ENCODE assay signal across 8 mouse cellular contexts in the genomic region with DNA sequence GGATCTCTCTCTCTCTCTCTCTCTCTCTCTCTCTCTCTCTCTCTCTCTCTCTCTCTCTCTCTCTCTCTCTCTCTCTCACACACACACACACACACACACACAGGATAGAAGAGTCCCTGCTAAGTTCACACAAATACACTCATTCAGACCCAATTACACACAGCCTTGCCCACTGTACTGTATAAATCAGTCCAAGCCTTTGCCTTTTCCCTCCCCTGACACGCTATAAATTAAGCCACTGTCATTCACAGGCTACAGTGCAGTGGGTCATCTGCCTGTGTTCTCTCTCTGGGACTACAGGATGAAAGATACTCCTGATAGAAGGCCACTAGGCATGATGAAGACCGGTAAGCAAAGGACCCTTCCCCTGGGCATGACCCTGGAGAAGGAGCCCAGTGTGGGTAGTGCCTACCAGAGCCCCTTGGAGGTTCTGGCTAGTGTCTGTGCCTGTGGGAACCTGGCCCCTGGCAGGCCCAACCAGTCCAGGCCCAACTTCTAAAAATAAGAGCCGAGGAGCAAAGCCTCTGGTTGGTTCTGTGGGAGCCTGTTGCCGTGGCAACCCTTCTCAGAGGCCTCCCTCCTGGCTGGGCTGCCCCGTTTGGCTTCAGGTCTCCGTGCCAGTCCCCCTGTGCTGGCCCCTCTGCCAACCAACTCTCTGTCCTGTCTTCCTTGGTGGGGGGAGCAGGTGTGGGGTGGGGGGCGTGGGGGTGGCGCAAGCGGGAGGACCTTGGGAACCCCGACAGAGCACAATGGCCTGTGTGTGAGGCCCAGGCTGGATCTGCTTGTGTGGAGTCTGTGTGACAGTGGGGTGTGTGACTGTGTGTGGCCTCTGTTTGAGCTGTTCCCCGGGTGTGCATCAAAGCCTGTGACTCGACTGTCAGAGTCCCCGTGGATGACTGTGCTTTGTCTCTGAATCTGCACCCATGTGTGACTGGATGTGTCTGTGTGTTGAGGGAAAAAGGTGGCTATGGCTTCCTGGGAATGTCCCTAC. TPM values are rescaled to one million over a fixed set of nuclear protein-coding genes. Genes with fewer than 3 reads are reported as not detected.
DNase-seq lines count a peak whose midpoint lies in the region; ATAC-seq lines count a peak whose summit lies in the region.

No protein-coding gene starts in this region.

- H3K4me2 ChIP-seq in kidney, embryonic 15.5 days, result no peak overlapping the region
- H3K4me2 ChIP-seq in embryonic facial prominence, embryonic 14.5 days (ENCODE audit: low read depth, low read length), result no peak overlapping the region
- H3K4me2 ChIP-seq in neural tube, embryonic 12.5 days (replicated peaks), result peak overlapping the region; percentile 43

- 0 out of 2 replicates have a peak, but pooled peaks have one; percentile 15 for ATAC-seq in kidney, embryonic 15.5 days (replicated peaks; ENCODE audit: low FRiP score)
- ATAC-seq in embryonic facial prominence, embryonic 14.5 days (ENCODE audit: low read depth), result peak; percentile 70; the same call in 1 of the 2 replicates
- peak; percentile 92 for ATAC-seq in neural tube, embryonic 12.5 days (ENCODE audit: low FRiP score, low read depth)
- no peak for ATAC-seq in megakaryocyte-erythroid progenitor cell, adult 5-6 weeks (replicated peaks; ENCODE audit: low FRiP score, low TSS enrichment, poor library complexity, severe bottlenecking)

- H3K36me3 ChIP-seq in kidney, embryonic 15.5 days, result no peaks in the 10 kb centered on the region
- no peaks in the 10 kb centered on the region for H3K36me3 ChIP-seq in embryonic facial prominence, embryonic 14.5 days (ENCODE audit: control insufficient read depth, insufficient read depth, low read length)
- H3K36me3 ChIP-seq in neural tube, embryonic 12.5 days, result no peaks in the 10 kb centered on the region

- 40% methylated on average over 13 of the region's 13 CpGs for WGBS in kidney, embryonic 15.5 days
- whole genome bisulfite sequencing in embryonic facial prominence, embryonic 14.5 days, result 43% methylated on average over 11 of the region's 13 CpGs
- 27% methylated on average over 13 of the region's 13 CpGs for WGBS in neural tube, embryonic 12.5 days

- H3K4me3 ChIP-seq in kidney, embryonic 15.5 days (replicated peaks), result no peak overlapping the region
- H3K4me3 ChIP-seq in embryonic facial prominence, embryonic 14.5 days (ENCODE audit: low read depth, low read length), result no peak overlapping the region
- no peak overlapping the region for H3K4me3 ChIP-seq in neural tube, embryonic 12.5 days

- peaks cover 14% of the 10 kb centered on the region for H3K4me1 ChIP-seq in kidney, embryonic 15.5 days
- peaks cover 8% of the 10 kb centered on the region for H3K4me1 ChIP-seq in embryonic facial prominence, embryonic 14.5 days (ENCODE audit: control insufficient read depth, insufficient read depth, low read length)
- H3K4me1 ChIP-seq in neural tube, embryonic 12.5 days, result peaks cover 56% of the 10 kb centered on the region

- H3K9me3 ChIP-seq in kidney, embryonic 15.5 days (replicated peaks), result no peaks in the 10 kb centered on the region
- H3K9me3 ChIP-seq in embryonic facial prominence, embryonic 14.5 days (ENCODE audit: control insufficient read depth, low read length), result no peaks in the 10 kb centered on the region
- H3K9me3 ChIP-seq in neural tube, embryonic 12.5 days, result no peaks in the 10 kb centered on the region

- no peak for DNase-seq in kidney, adult 8-10 months
- DNase-seq in embryonic facial prominence, embryonic 14.5 days (ENCODE audit: low spot score), result peak; percentile 71
- peak; percentile 70 to 83 for DNase-seq in layer of hippocampus, postnatal 14 days (ENCODE audit: low spot score in 2 of 2)
- no peak for DNase-seq in gastrocnemius, postnatal 10 days
- no peak for DNase-seq in spleen, postnatal 10 days (ENCODE audit: low spot score in 2 of 2)

- no peak overlapping the region for H3K27ac ChIP-seq in kidney, embryonic 15.5 days
- H3K27ac ChIP-seq in embryonic facial prominence, embryonic 14.5 days (replicated peaks; ENCODE audit: low read depth, low read length), result no peak overlapping the region
- peak overlapping the region; percentile 85 for H3K27ac ChIP-seq in neural tube, embryonic 12.5 days

- no peak overlapping the region for H3K9ac ChIP-seq in kidney, embryonic 15.5 days
- H3K9ac ChIP-seq in embryonic facial prominence, embryonic 14.5 days (ENCODE audit: low read depth, low read length), result no peak overlapping the region
- H3K9ac ChIP-seq in neural tube, embryonic 12.5 days, result peak overlapping the region; percentile 33; the same call in 1 of the 2 replicates

- peaks cover 33% of the 10 kb centered on the region for H3K27me3 ChIP-seq in kidney, embryonic 15.5 days
- H3K27me3 ChIP-seq in embryonic facial prominence, embryonic 14.5 days (replicated peaks; ENCODE audit: control insufficient read depth, insufficient read depth, low read length), result no peaks in the 10 kb centered on the region
- H3K27me3 ChIP-seq in neural tube, embryonic 12.5 days (replicated peaks), result 0 out of 2 replicates have a peak, but pooled peaks cover 12% of the 10 kb centered on the region

RNA-seq across cellular contexts. Expression of gene Adgrb2, which starts 17.4 kb away (rescaled TPM):
- 1.8 and 2.3 TPM in 2 replicates for polyA plus RNA-seq in kidney, embryonic 15.5 days (2015; fragmentation: Nextera tagmentation; extraction: Ambion mirVana)
- 4.0 and 6.7 TPM in 2 replicates for polyA plus RNA-seq in embryonic facial prominence, embryonic 14.5 days (2014; fragmentation: Nextera tagmentation; extraction: Ambion mirVana)
- total RNA-seq in layer of hippocampus, postnatal 14 days (2021), result 100 to 1,000 TPM; 451 to 472 TPM
- 9.1 and 11.1 TPM in 2 replicates for polyA plus RNA-seq in neural tube, embryonic 12.5 days (2016; fragmentation: Nextera tagmentation; extraction: Ambion mirVana)
- total RNA-seq in gastrocnemius, postnatal 10 days (2021), result 1 to 10 TPM; 2.5 to 2.6 TPM
- 1.2 TPM in 1 of 2 replicates, not detected in the other for total RNA-seq in megakaryocyte-erythroid progenitor cell, adult 5-6 weeks (2014; fragmentation: Nextera tagmentation)
- total RNA-seq in megakaryocyte-erythroid progenitor cell, adult 5-6 weeks (2017), result not detected in 2 replicates

RNA-seq across cellular contexts. Expression of gene Spocd1, which starts 38.3 kb away (rescaled TPM):
- polyA plus RNA-seq in kidney, embryonic 15.5 days (2015; fragmentation: Nextera tagmentation; extraction: Ambion mirVana), result not detected in 2 replicates
- polyA plus RNA-seq in embryonic facial prominence, embryonic 14.5 days (2014; fragmentation: Nextera tagmentation; extraction: Ambion mirVana), result 0.08 TPM in 1 of 2 replicates, not detected in the other
- under 1 TPM; 0.09 to 0.21 TPM for total RNA-seq in layer of hippocampus, postnatal 14 days (2021)
- polyA plus RNA-seq in neural tube, embryonic 12.5 days (2016; fragmentation: Nextera tagmentation; extraction: Ambion mirVana), result not detected in 2 replicates
- not detected for total RNA-seq in gastrocnemius, postnatal 10 days (2021)
- total RNA-seq in megakaryocyte-erythroid progenitor cell, adult 5-6 weeks (2014; fragmentation: Nextera tagmentation), result not detected in 2 replicates
- not detected in 2 replicates for total RNA-seq in megakaryocyte-erythroid progenitor cell, adult 5-6 weeks (2017)

Comparison
In these comparisons a context has a peak if more than half of its experiments do, and no peak if none do; other contexts are left out.
1. DNase-seq: peak in embryonic facial prominence, embryonic 14.5 days (single experiment) and layer of hippocampus, postnatal 14 days (2 of 2); none in kidney, adult 8-10 months (0 of 2), gastrocnemius, postnatal 10 days (single experiment) and spleen, postnatal 10 days (0 of 2).
2. RNA of gene Adgrb2, which starts 17.4 kb away (total RNA-seq): 451 to 472 TPM in layer of hippocampus, postnatal 14 days; 2.5 to 2.6 TPM in gastrocnemius, postnatal 10 days and 1.2 TPM in megakaryocyte-erythroid progenitor cell, adult 5-6 weeks; every median in the first group is over 100 times any median in the second.